Mouse (Mus musculus) olfactory bulb, adult 2 months (tissue): ENCODE results near the gene Aldh1b1.

Source experiments
- CTCF ChIP-seq: fragments of 200-500 bp; IDR thresholded peaks from 2 replicates; pipeline ENCODE4 v1.5.1; 2012; ENCODE audit warnings: low read depth, mild to moderate bottlenecking, low read length, moderate library complexity; ENCODE audit not compliant: insufficient read depth
- POLR2A ChIP-seq: fragments of 200-500 bp; IDR thresholded peaks from 2 replicates; pipeline ENCODE4 v1.6.1; 2012; ENCODE audit warnings: mild to moderate bottlenecking, low read depth, low read length, moderate library complexity; ENCODE audit not compliant: insufficient read depth

DNA sequence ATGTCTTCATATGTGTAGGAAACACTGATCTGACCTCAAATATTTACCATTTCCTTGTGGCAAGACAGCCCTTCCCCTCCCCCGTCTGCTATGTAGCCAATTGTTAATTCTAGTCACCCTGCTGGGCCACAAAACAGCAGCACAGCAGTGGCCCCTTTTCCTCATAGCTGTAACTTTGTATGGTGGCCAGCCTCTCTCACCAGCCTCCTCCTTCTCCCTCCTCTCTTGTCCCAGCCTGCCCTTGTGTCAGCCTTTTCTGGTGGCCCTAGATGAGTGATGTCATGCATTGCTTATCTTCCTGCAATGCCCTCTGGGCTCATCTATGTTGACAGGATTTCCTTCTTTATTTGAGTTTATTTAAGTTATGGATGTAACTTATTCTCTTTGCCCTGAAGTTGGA is 50.6 kb downstream of the Aldh1b1 start:
- no peak for TF ChIP-seq CTCF
- TF ChIP-seq POLR2A: no peak
